Mouse (Mus musculus): Measurements from ENCODE around the gene Pced1b. TPM values are rescaled to one million over a fixed set of nuclear protein-coding genes. Genes with fewer than 3 reads are reported as not detected.
A peak's percentile ranks its signal among the peaks of the same experiment; 100 is the strongest.
"Not testable (repeated sequence)": the region's sequence is repeated elsewhere in the genome, so short reads cannot be mapped to it uniquely, and the experiment has no call there.

Gene Pced1b
- total and polyA plus RNA-seq, 2 experiments from 2014 or later, result 0.89 to 2.6 TPM

- H3K9me3 ChIP-seq (replicated peaks; ENCODE audit: control insufficient read depth, low read length), result no peaks in the 10 kb centered on the region
- DNase-seq (ENCODE audit: low spot score), result no peak
- H3K27ac ChIP-seq (ENCODE audit: low read depth), result no peak overlapping the region
- no peak for ATAC-seq (ENCODE audit: insufficient read depth, low read depth)
- no peaks in the 10 kb centered on the region for H3K27me3 ChIP-seq (ENCODE audit: control insufficient read depth, insufficient read depth, low read length)
- 82% methylated on average over 9 of the region's 9 CpGs for WGBS
- 0 out of 2 replicates have a peak, but pooled peaks cover under 1% of the 10 kb centered on the region for H3K4me1 ChIP-seq (ENCODE audit: control insufficient read depth, insufficient read depth)
- no peak overlapping the region for H3K9ac ChIP-seq (replicated peaks; ENCODE audit: low read depth, low read length)
- H3K4me2 ChIP-seq (ENCODE audit: low read depth, low read length), result no peak overlapping the region
- TF ChIP-seq CTCF (IDR thresholded peaks at IDR 0.05; ENCODE audit: low read depth), result no peak
- TF ChIP-seq EP300 (IDR thresholded peaks at IDR 0.05; ENCODE audit: low read depth), result no peak
- no peaks in the 10 kb centered on the region for H3K36me3 ChIP-seq (replicated peaks; ENCODE audit: control insufficient read depth, insufficient read depth, low read length)
- no peak overlapping the region for H3K4me3 ChIP-seq (ENCODE audit: low read depth, low read length)
Measured at GRCm38 (mm10) chr15:97368035-97368608, 121.2 kb downstream of the Pced1b start.

- Histone ChIP-seq H3K4me2 (ENCODE audit: low read depth, low read length) (no peak overlapping the region), H3K27ac (ENCODE audit: low read depth) (no peak overlapping the region), H3K9me3 (replicated peaks; ENCODE audit: control insufficient read depth, low read length) (no peaks in the 10 kb centered on the region), H3K9ac (replicated peaks; ENCODE audit: low read depth, low read length) (no peak overlapping the region), H3K36me3 (replicated peaks; ENCODE audit: control insufficient read depth, insufficient read depth, low read length) (no peaks in the 10 kb centered on the region), H3K4me1 (ENCODE audit: control insufficient read depth, insufficient read depth) (0 out of 2 replicates have a peak, but pooled peaks cover 4% of the 10 kb centered on the region), H3K27me3 (ENCODE audit: control insufficient read depth, insufficient read depth, low read length) (no peaks in the 10 kb centered on the region), H3K4me3 (ENCODE audit: low read depth, low read length) (no peak overlapping the region)
- no peak for TF ChIP-seq CTCF (IDR thresholded peaks at IDR 0.05; ENCODE audit: low read depth)
- no peak for TF ChIP-seq EP300 (IDR thresholded peaks at IDR 0.05; ENCODE audit: low read depth)
- DNase-seq (ENCODE audit: low spot score) (no peak), ATAC-seq (ENCODE audit: insufficient read depth, low read depth) (no peak)
- 70% methylated on average over 7 of the region's 7 CpGs for WGBS
Measured at GRCm38 (mm10) chr15:97368631-97369030, 121.7 kb downstream of the Pced1b start.

GRCm38 (mm10) chr15:97369144-97369543 is 122.2 kb downstream of the Pced1b start:
- ATAC-seq (ENCODE audit: insufficient read depth, low read depth) (no peak), DNase-seq (ENCODE audit: low spot score) (no peak)
- H3K9ac ChIP-seq (replicated peaks; ENCODE audit: low read depth, low read length), result no peak overlapping the region
- H3K36me3 ChIP-seq (replicated peaks; ENCODE audit: control insufficient read depth, insufficient read depth, low read length), result no peaks in the 10 kb centered on the region
- 0 out of 2 replicates have a peak, but pooled peaks cover 4% of the 10 kb centered on the region for H3K4me1 ChIP-seq (ENCODE audit: control insufficient read depth, insufficient read depth)
- TF ChIP-seq CTCF (IDR thresholded peaks at IDR 0.05; ENCODE audit: low read depth) (no peak), EP300 (IDR thresholded peaks at IDR 0.05; ENCODE audit: low read depth) (no peak)
- H3K4me2 ChIP-seq (ENCODE audit: low read depth, low read length), result no peak overlapping the region
- H3K4me3 ChIP-seq (ENCODE audit: low read depth, low read length), result no peak overlapping the region
- WGBS, result 85% methylated on average over 10 of the region's 10 CpGs
- no peaks in the 10 kb centered on the region for H3K27me3 ChIP-seq (ENCODE audit: control insufficient read depth, insufficient read depth, low read length)
- H3K9me3 ChIP-seq (replicated peaks; ENCODE audit: control insufficient read depth, low read length), result no peaks in the 10 kb centered on the region
- H3K27ac ChIP-seq (ENCODE audit: low read depth), result no peak overlapping the region

GRCm38 (mm10) chr15:97370880-97371279 is 124.0 kb downstream of the Pced1b start:
- DNase-seq (ENCODE audit: low spot score) (no peak), ATAC-seq (ENCODE audit: insufficient read depth, low read depth) (no peak)
- TF ChIP-seq CTCF (IDR thresholded peaks at IDR 0.05; ENCODE audit: low read depth) (no peak), EP300 (IDR thresholded peaks at IDR 0.05; ENCODE audit: low read depth) (no peak)
- Histone ChIP-seq H3K4me1 (ENCODE audit: control insufficient read depth, insufficient read depth) (0 out of 2 replicates have a peak, but pooled peaks cover 4% of the 10 kb centered on the region), H3K36me3 (replicated peaks; ENCODE audit: control insufficient read depth, insufficient read depth, low read length) (no peaks in the 10 kb centered on the region), H3K27ac (ENCODE audit: low read depth) (no peak overlapping the region), H3K9ac (replicated peaks; ENCODE audit: low read depth, low read length) (no peak overlapping the region), H3K9me3 (replicated peaks; ENCODE audit: control insufficient read depth, low read length) (no peaks in the 10 kb centered on the region), H3K4me3 (ENCODE audit: low read depth, low read length) (no peak overlapping the region), H3K4me2 (ENCODE audit: low read depth, low read length) (no peak overlapping the region), H3K27me3 (ENCODE audit: control insufficient read depth, insufficient read depth, low read length) (no peaks in the 10 kb centered on the region)
- 94% methylated on average over 7 of the region's 7 CpGs for WGBS

- not testable (repeated sequence) for H3K4me1 ChIP-seq (ENCODE audit: control insufficient read depth, insufficient read depth); H3K4me2 ChIP-seq (ENCODE audit: low read depth, low read length); H3K9ac ChIP-seq (replicated peaks; ENCODE audit: low read depth, low read length); H3K27ac ChIP-seq (ENCODE audit: low read depth); ATAC-seq (ENCODE audit: insufficient read depth, low read depth); H3K4me3 ChIP-seq (ENCODE audit: low read depth, low read length); DNase-seq (ENCODE audit: low spot score); H3K36me3 ChIP-seq (replicated peaks; ENCODE audit: control insufficient read depth, insufficient read depth, low read length); H3K27me3 ChIP-seq (ENCODE audit: control insufficient read depth, insufficient read depth, low read length); H3K9me3 ChIP-seq (replicated peaks; ENCODE audit: control insufficient read depth, low read length)
- 59% methylated on average over 3 of the region's 3 CpGs for whole genome bisulfite sequencing
Measured at GRCm38 (mm10) chr15:97372043-97372442, 125.1 kb downstream of the Pced1b start.

GRCm38 (mm10) chr15:97372611-97373131 is 125.8 kb downstream of the Pced1b start:
- no peaks in the 10 kb centered on the region for H3K9me3 ChIP-seq (replicated peaks; ENCODE audit: control insufficient read depth, low read length)
- 74% methylated on average over 6 of the region's 6 CpGs for WGBS
- ATAC-seq (ENCODE audit: insufficient read depth, low read depth) (no peak), DNase-seq (ENCODE audit: low spot score) (no peak)
- no peak overlapping the region for H3K9ac ChIP-seq (replicated peaks; ENCODE audit: low read depth, low read length)
- H3K4me2 ChIP-seq (ENCODE audit: low read depth, low read length), result peak overlapping the region; percentile 62; the same call in 1 of the 2 replicates
- H3K36me3 ChIP-seq (replicated peaks; ENCODE audit: control insufficient read depth, insufficient read depth, low read length), result no peaks in the 10 kb centered on the region
- no peak overlapping the region for H3K4me3 ChIP-seq (ENCODE audit: low read depth, low read length)
- peak overlapping the region; percentile 65 for H3K27ac ChIP-seq (ENCODE audit: low read depth)
- TF ChIP-seq EP300 (IDR thresholded peaks at IDR 0.05; ENCODE audit: low read depth) (no peak), CTCF (IDR thresholded peaks at IDR 0.05; ENCODE audit: low read depth) (no peak)
- no peaks in the 10 kb centered on the region for H3K27me3 ChIP-seq (ENCODE audit: control insufficient read depth, insufficient read depth, low read length)
- H3K4me1 ChIP-seq (ENCODE audit: control insufficient read depth, insufficient read depth), result 0 out of 2 replicates have a peak, but pooled peaks cover 4% of the 10 kb centered on the region
